Mouse (Mus musculus): Measurements from ENCODE around the gene Thbs4. TPM values are rescaled to one million over a fixed set of nuclear protein-coding genes. Genes with fewer than 3 reads are reported as not detected.

Gene Thbs4
- total RNA-seq (2023), result not detected

DNA sequence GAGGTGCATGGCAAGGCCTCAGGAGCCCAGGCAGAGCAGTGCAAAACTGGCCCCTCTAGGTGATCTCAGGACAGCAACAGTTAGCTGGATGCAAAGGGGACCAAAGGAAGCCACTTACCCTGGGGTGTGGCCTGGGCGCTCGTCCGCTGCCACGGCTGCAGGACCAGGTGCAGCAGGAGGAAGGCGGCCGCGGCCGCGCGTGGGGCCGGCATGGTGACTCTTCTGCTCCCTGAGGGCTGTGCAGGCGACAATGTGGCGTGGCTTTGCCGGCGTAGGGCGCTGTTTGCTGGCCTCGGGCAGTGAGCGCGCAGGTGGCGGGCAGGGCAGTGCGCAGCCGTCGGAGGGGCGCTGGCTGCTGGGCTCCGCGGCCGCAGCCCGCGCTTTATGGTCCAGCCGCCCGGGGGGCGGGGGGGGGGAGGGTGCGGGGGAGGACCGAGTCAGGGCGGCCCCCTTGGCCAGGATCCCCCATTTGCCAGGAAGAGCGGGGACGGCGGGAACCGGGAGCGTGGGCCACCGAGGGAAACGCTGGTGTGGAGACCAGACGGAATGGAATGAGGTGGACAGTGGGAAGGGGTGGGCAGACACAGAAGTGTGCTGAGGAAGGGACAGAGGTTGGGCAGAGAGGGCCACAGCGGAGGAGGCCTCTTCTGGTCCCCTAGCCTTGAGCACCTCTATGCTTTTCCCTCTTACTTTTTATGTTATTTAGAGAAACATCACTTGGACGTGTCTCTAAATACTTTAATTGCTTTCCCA, at the start of gene Thbs4:
Thbs4 (minus strand) TSS at position 357 of the 753 bp plus-strand sequence.

Other genes starting within 250 kb of the Thbs4 start
- gene Spz1, start 218.6 kb downstream of the Thbs4 start, total RNA-seq (2023), result not detected
- 10 to 100 TPM; 36.7 to 42.8 TPM for gene Serinc5, start 183.7 kb downstream of the Thbs4 start, total RNA-seq (2023)
- gene Mtx3, start 49.9 kb upstream of the Thbs4 start, total RNA-seq (2023), result 10 to 100 TPM; 18.2 to 19.2 TPM